Comparison of ENCODE assay signal across 1 mouse cellular context in the genomic region with DNA sequence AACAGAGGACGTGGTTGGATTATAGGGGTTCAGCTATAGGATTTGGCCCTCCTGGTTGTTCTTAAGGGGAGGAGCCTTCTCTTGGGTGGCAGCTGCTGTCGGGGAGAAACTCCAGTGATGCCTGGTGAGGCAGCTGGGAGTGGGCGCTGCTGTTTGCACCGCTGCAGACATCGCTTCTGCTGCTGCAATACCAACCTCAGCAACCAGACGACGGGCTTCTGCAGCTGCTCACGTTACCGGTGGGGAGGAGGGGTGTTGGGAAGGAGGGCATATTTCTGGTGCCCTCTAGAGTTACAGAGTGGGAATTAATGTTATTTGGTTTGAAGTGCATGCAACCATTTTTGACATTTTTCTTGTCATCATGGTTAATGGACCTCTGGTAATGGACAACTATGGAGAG.
TF ChIP-seq lines count a peak whose summit lies in the region.

No protein-coding gene starts in this region.

TF ChIP-seq in MEL, 35 proteins besides CTCF, POLR2A, EP300 and RAD21 (continued from another document):
- 0 out of 2 replicates have a peak, but pooled peaks have one; percentile 18 for TF ChIP-seq TBP (IDR thresholded peaks at IDR 0.05; ENCODE audit: low read depth, low read length)
- TF ChIP-seq RCOR1 (IDR thresholded peaks at IDR 0.05; ENCODE audit: low read depth, low read length), result no peak
- TF ChIP-seq E2F4 (IDR thresholded peaks at IDR 0.05; ENCODE audit: borderline replicate concordance, low read depth, low read length), result no peak
- TF ChIP-seq MEF2A (IDR thresholded peaks at IDR 0.05; ENCODE audit: extremely low read depth, insufficient replicate concordance, low read depth, low read length, poor library complexity, severe bottlenecking), result no peak
- TF ChIP-seq MYB (IDR thresholded peaks at IDR 0.05; ENCODE audit: low read depth, low read length), result no peak
- TF ChIP-seq NELFE (IDR thresholded peaks at IDR 0.05; ENCODE audit: low read depth, low read length), result no peak
- TF ChIP-seq TAL1 (IDR thresholded peaks at IDR 0.05; ENCODE audit: low read length), result no peak
- TF ChIP-seq ETS1 (IDR thresholded peaks at IDR 0.05; ENCODE audit: low read depth, low read length), result 0 out of 2 replicates have a peak, but pooled peaks have one; percentile 49
